Mouse (Mus musculus) layer of hippocampus, adult 11-12 months (tissue): ENCODE results near the gene Dlx1.

Source experiments
- DNase-seq: peaks from one replicate; pipeline ENCODE4 v3.0.0; 2022; ENCODE audit warnings: low spot score

The Dlx1 gene

GRCm38 (mm10) chr2:71528014-71528713 is at the start of gene Dlx1:
Dlx1 (plus strand) TSS chr2:71528113.
- no peak for DNase-seq

GRCm38 (mm10) chr2:71479917-71480316 is 48.0 kb upstream of the Dlx1 start:
- no peak for DNase-seq

GRCm38 (mm10) chr2:71481825-71482224 is 46.1 kb upstream of the Dlx1 start:
- no peak for DNase-seq

- DNase-seq: no peak
These were observed 44.7 kb upstream of the Dlx1 start for GRCm38 (mm10) chr2:71483046-71483716.

GRCm38 (mm10) chr2:71483717-71484066 is 44.2 kb upstream of the Dlx1 start:
- DNase-seq: no peak

- no peak for DNase-seq
These were observed 36.6 kb upstream of the Dlx1 start for GRCm38 (mm10) chr2:71491295-71491694.

- no peak for DNase-seq
These were observed 34.7 kb upstream of the Dlx1 start for GRCm38 (mm10) chr2:71493161-71493683.

GRCm38 (mm10) chr2:71494503-71494902 is 33.4 kb upstream of the Dlx1 start:
- no peak for DNase-seq

GRCm38 (mm10) chr2:71494971-71495370 is 32.9 kb upstream of the Dlx1 start:
- DNase-seq: no peak

GRCm38 (mm10) chr2:71497175-71497574 is 30.7 kb upstream of the Dlx1 start:
- DNase-seq: no peak

GRCm38 (mm10) chr2:71499276-71500230 is 28.4 kb upstream of the Dlx1 start:
- no peak for DNase-seq

- no peak for DNase-seq
These were observed 23.1 kb upstream of the Dlx1 start for GRCm38 (mm10) chr2:71504852-71505251.

GRCm38 (mm10) chr2:71511209-71511608 is 16.7 kb upstream of the Dlx1 start:
- no peak for DNase-seq

GRCm38 (mm10) chr2:71512326-71512725 is 15.6 kb upstream of the Dlx1 start:
- no peak for DNase-seq

GRCm38 (mm10) chr2:71516995-71517394 is 10.9 kb upstream of the Dlx1 start:
- no peak for DNase-seq

- DNase-seq: no peak
These were observed 10.3 kb upstream of the Dlx1 start for GRCm38 (mm10) chr2:71517466-71518099.

GRCm38 (mm10) chr2:71522871-71523270 is 5.0 kb upstream of the Dlx1 start:
- no peak for DNase-seq

GRCm38 (mm10) chr2:71523431-71523830 is 4.5 kb upstream of the Dlx1 start:
- DNase-seq: no peak

- DNase-seq: no peak
These were observed 3.1 kb upstream of the Dlx1 start for GRCm38 (mm10) chr2:71524763-71525162.

GRCm38 (mm10) chr2:71526595-71527322 is 1.2 kb upstream of the Dlx1 start:
- no peak for DNase-seq

GRCm38 (mm10) chr2:71527323-71528013 is 445 bp upstream of the Dlx1 start:
- DNase-seq: no peak
